Mouse (Mus musculus): ENCODE measurements around the gene Tifa. TPM values are rescaled to one million over a fixed set of nuclear protein-coding genes. Genes with fewer than 3 reads are reported as not detected.

Gene Tifa
- polyA plus RNA-seq, 1 experiment = not detected

GRCm38 (mm10) chr3:127807846-127808245, 18.2 kb downstream of the Tifa start:
- Histone ChIP-seq H3K27ac (ENCODE audit: insufficient read depth, low read depth, low read length) (no peak overlapping the region), H3K4me3 (ENCODE audit: insufficient read depth, low read depth, low read length) (no peak overlapping the region), H3K4me1 (ENCODE audit: control insufficient read depth, insufficient read depth, low read length) (peaks cover 2% of the 10 kb centered on the region; the same call in 1 of the 2 replicates)
- TF ChIP-seq CTCF (IDR thresholded peaks at IDR 0.05; ENCODE audit: insufficient read depth, low read depth, low read length) = no peak
- no peak for TF ChIP-seq POLR2A (IDR thresholded peaks at IDR 0.05; ENCODE audit: insufficient read depth, low read depth, low read length)
- 58% methylated on average over 5 of the region's 5 CpGs for WGBS

GRCm38 (mm10) chr3:127809103-127809502, 19.5 kb downstream of the Tifa start:
- Histone ChIP-seq H3K27ac (ENCODE audit: insufficient read depth, low read depth, low read length) (no peak overlapping the region), H3K4me1 (ENCODE audit: control insufficient read depth, insufficient read depth, low read length) (no peaks in the 10 kb centered on the region), H3K4me3 (ENCODE audit: insufficient read depth, low read depth, low read length) (no peak overlapping the region)
- 95% methylated on average over 7 of the region's 7 CpGs for WGBS
- no peak for TF ChIP-seq CTCF (IDR thresholded peaks at IDR 0.05; ENCODE audit: insufficient read depth, low read depth, low read length)
- no peak for TF ChIP-seq POLR2A (IDR thresholded peaks at IDR 0.05; ENCODE audit: insufficient read depth, low read depth, low read length)

GRCm38 (mm10) chr3:127817120-127817683, 27.6 kb downstream of the Tifa start:
- no peak overlapping the region for H3K4me3 ChIP-seq (ENCODE audit: insufficient read depth, low read depth, low read length)
- WGBS = 82% methylated on average over 7 of the region's 7 CpGs
- H3K27ac ChIP-seq (ENCODE audit: insufficient read depth, low read depth, low read length) = no peak overlapping the region
- no peaks in the 10 kb centered on the region for H3K4me1 ChIP-seq (ENCODE audit: control insufficient read depth, insufficient read depth, low read length)
- TF ChIP-seq POLR2A (IDR thresholded peaks at IDR 0.05; ENCODE audit: insufficient read depth, low read depth, low read length) = no peak
- TF ChIP-seq CTCF (IDR thresholded peaks at IDR 0.05; ENCODE audit: insufficient read depth, low read depth, low read length) = no peak

GRCm38 (mm10) chr3:127818694-127819663, 29.4 kb downstream of the Tifa start:
- H3K4me3 ChIP-seq (ENCODE audit: insufficient read depth, low read depth, low read length) = no peak overlapping the region
- WGBS = 82% methylated on average over 11 of the region's 11 CpGs
- H3K4me1 ChIP-seq (ENCODE audit: control insufficient read depth, insufficient read depth, low read length) = no peaks in the 10 kb centered on the region
- no peak for TF ChIP-seq POLR2A (IDR thresholded peaks at IDR 0.05; ENCODE audit: insufficient read depth, low read depth, low read length)
- TF ChIP-seq CTCF (IDR thresholded peaks at IDR 0.05; ENCODE audit: insufficient read depth, low read depth, low read length) = no peak
- no peak overlapping the region for H3K27ac ChIP-seq (ENCODE audit: insufficient read depth, low read depth, low read length)

GRCm38 (mm10) chr3:127820400-127820799, 30.8 kb downstream of the Tifa start:
- TF ChIP-seq POLR2A (IDR thresholded peaks at IDR 0.05; ENCODE audit: insufficient read depth, low read depth, low read length) = no peak
- no peak for TF ChIP-seq CTCF (IDR thresholded peaks at IDR 0.05; ENCODE audit: insufficient read depth, low read depth, low read length)
- Histone ChIP-seq H3K4me1 (ENCODE audit: control insufficient read depth, insufficient read depth, low read length) (no peaks in the 10 kb centered on the region; the same call in 1 of the 2 replicates), H3K27ac (ENCODE audit: insufficient read depth, low read depth, low read length) (no peak overlapping the region), H3K4me3 (ENCODE audit: insufficient read depth, low read depth, low read length) (no peak overlapping the region)
- WGBS = 90% methylated on average over 1 of the region's 1 CpGs

- no peak overlapping the region for H3K27ac ChIP-seq (ENCODE audit: insufficient read depth, low read depth, low read length)
- TF ChIP-seq POLR2A (IDR thresholded peaks at IDR 0.05; ENCODE audit: insufficient read depth, low read depth, low read length) (no peak), CTCF (IDR thresholded peaks at IDR 0.05; ENCODE audit: insufficient read depth, low read depth, low read length) (no peak)
- H3K4me1 ChIP-seq (ENCODE audit: control insufficient read depth, insufficient read depth, low read length) = no peaks in the 10 kb centered on the region; the same call in 1 of the 2 replicates
- H3K4me3 ChIP-seq (ENCODE audit: insufficient read depth, low read depth, low read length) = no peak overlapping the region
- 84% methylated on average over 5 of the region's 5 CpGs for WGBS
Observed at GRCm38 (mm10) chr3:127821209-127821608, 31.6 kb downstream of the Tifa start.

- WGBS = 77% methylated on average over 17 of the region's 17 CpGs
- no peak for TF ChIP-seq CTCF (IDR thresholded peaks at IDR 0.05; ENCODE audit: insufficient read depth, low read depth, low read length)
- no peak for TF ChIP-seq POLR2A (IDR thresholded peaks at IDR 0.05; ENCODE audit: insufficient read depth, low read depth, low read length)
- peaks cover 5% of the 10 kb centered on the region for H3K4me1 ChIP-seq (ENCODE audit: control insufficient read depth, insufficient read depth, low read length)
- H3K27ac ChIP-seq (ENCODE audit: insufficient read depth, low read depth, low read length) = no peak overlapping the region
- H3K4me3 ChIP-seq (ENCODE audit: insufficient read depth, low read depth, low read length) = no peak overlapping the region
Observed at GRCm38 (mm10) chr3:127823886-127824863, 34.6 kb downstream of the Tifa start.

GRCm38 (mm10) chr3:127826503-127826902, 36.9 kb downstream of the Tifa start:
- TF ChIP-seq POLR2A (IDR thresholded peaks at IDR 0.05; ENCODE audit: insufficient read depth, low read depth, low read length) (no peak), CTCF (IDR thresholded peaks at IDR 0.05; ENCODE audit: insufficient read depth, low read depth, low read length) (no peak)
- WGBS = 80% methylated on average over 7 of the region's 7 CpGs
- Histone ChIP-seq H3K4me3 (ENCODE audit: insufficient read depth, low read depth, low read length) (no peak overlapping the region), H3K4me1 (ENCODE audit: control insufficient read depth, insufficient read depth, low read length) (peaks cover 5% of the 10 kb centered on the region), H3K27ac (ENCODE audit: insufficient read depth, low read depth, low read length) (no peak overlapping the region)
